Mouse (Mus musculus): ENCODE measurements at regions not wholly inside any gene's neighbourhood (a gene's known extent, or its start where the extent isn't known, plus 50 kb on each side); places are given as distances from the start of the nearest gene placed in this dataset.

- TF ChIP-seq TAL1 (IDR thresholded peaks at IDR 0.05; ENCODE audit: low read length) = no peak
- no peak for TF ChIP-seq GATA1 (IDR thresholded peaks at IDR 0.05; ENCODE audit: low read length)
Measured at GRCm38 (mm10) chr13:107857043-107857755, 187.0 kb upstream of the Smim15 start.
